Mouse (Mus musculus): Measurements from ENCODE around the gene Eral1. TPM values are rescaled to one million over a fixed set of nuclear protein-coding genes. Genes with fewer than 3 reads are reported as not detected.

The Eral1 gene
- polyA plus RNA-seq, 1 experiment from 2014 or later = 31.6 TPM

- no peak overlapping the region for H3K27ac ChIP-seq
- no peak overlapping the region for H3K9ac ChIP-seq
- peaks cover 25% of the 10 kb centered on the region for H3K4me1 ChIP-seq (replicated peaks)
- no peaks in the 10 kb centered on the region for H3K36me3 ChIP-seq
- H3K9me3 ChIP-seq = no peaks in the 10 kb centered on the region
- no peak overlapping the region for H3K4me2 ChIP-seq (replicated peaks)
- 91% methylated on average over 2 of the region's 2 CpGs for WGBS
- H3K4me3 ChIP-seq (replicated peaks) = no peak overlapping the region
- no peaks in the 10 kb centered on the region for H3K27me3 ChIP-seq (replicated peaks)
- no peak for ATAC-seq
Observed at GRCm38 (mm10) chr11:78113616-78114015, 33.4 kb upstream of the Eral1 start.

GRCm38 (mm10) chr11:78104501-78104900, 24.3 kb upstream of the Eral1 start:
- no peaks in the 10 kb centered on the region for H3K4me1 ChIP-seq (replicated peaks)
- no peak overlapping the region for H3K27ac ChIP-seq

GRCm38 (mm10) chr11:78102958-78103747, 23.0 kb upstream of the Eral1 start:
- Histone ChIP-seq H3K4me1 (replicated peaks) (no peaks in the 10 kb centered on the region), H3K4me3 (replicated peaks) (no peak overlapping the region), H3K9ac (no peak overlapping the region), H3K27ac (no peak overlapping the region), H3K27me3 (replicated peaks) (no peaks in the 10 kb centered on the region), H3K36me3 (0 out of 2 replicates have a peak, but pooled peaks cover 5% of the 10 kb centered on the region), H3K4me2 (replicated peaks) (no peak overlapping the region), H3K9me3 (no peaks in the 10 kb centered on the region)
- ATAC-seq = peak; percentile 47; the same call in 1 of the 2 replicates
- 69% methylated on average over 5 of the region's 5 CpGs for WGBS

More at GRCm38 (mm10) chr11:78104501-78104900, 24.3 kb upstream of the Eral1 start:
- no peaks in the 10 kb centered on the region for H3K27me3 ChIP-seq (replicated peaks)
- 96% methylated on average over 5 of the region's 5 CpGs for WGBS
- no peaks in the 10 kb centered on the region for H3K9me3 ChIP-seq
- no peak for ATAC-seq
- H3K4me3 ChIP-seq (replicated peaks) = no peak overlapping the region
- H3K4me2 ChIP-seq (replicated peaks) = no peak overlapping the region
- H3K9ac ChIP-seq = no peak overlapping the region
- H3K36me3 ChIP-seq = 0 out of 2 replicates have a peak, but pooled peaks cover 5% of the 10 kb centered on the region

- no peaks in the 10 kb centered on the region for H3K9me3 ChIP-seq
- no peak for ATAC-seq
- H3K9ac ChIP-seq = no peak overlapping the region
- H3K4me1 ChIP-seq (replicated peaks) = no peaks in the 10 kb centered on the region
- 83% methylated on average over 5 of the region's 5 CpGs for WGBS
- no peak overlapping the region for H3K4me3 ChIP-seq (replicated peaks)
- H3K4me2 ChIP-seq (replicated peaks) = no peak overlapping the region
- 0 out of 2 replicates have a peak, but pooled peaks cover 5% of the 10 kb centered on the region for H3K36me3 ChIP-seq
- no peaks in the 10 kb centered on the region for H3K27me3 ChIP-seq (replicated peaks)
- H3K27ac ChIP-seq = no peak overlapping the region
Observed at GRCm38 (mm10) chr11:78102142-78102541, 22.0 kb upstream of the Eral1 start.

GRCm38 (mm10) chr11:78100746-78101145, 20.6 kb upstream of the Eral1 start:
- Histone ChIP-seq H3K27me3 (replicated peaks) (no peaks in the 10 kb centered on the region), H3K4me2 (replicated peaks) (no peak overlapping the region), H3K36me3 (0 out of 2 replicates have a peak, but pooled peaks cover 3% of the 10 kb centered on the region), H3K27ac (no peak overlapping the region), H3K9ac (no peak overlapping the region), H3K9me3 (no peaks in the 10 kb centered on the region), H3K4me3 (replicated peaks) (no peak overlapping the region), H3K4me1 (replicated peaks) (peaks cover 2% of the 10 kb centered on the region; the same call in 1 of the 2 replicates)
- 84% methylated on average over 11 of the region's 11 CpGs for WGBS
- no peak for ATAC-seq

GRCm38 (mm10) chr11:78097077-78097476, 16.9 kb upstream of the Eral1 start:
- WGBS = 36% methylated on average over 3 of the region's 3 CpGs
- Histone ChIP-seq H3K27ac (no peak overlapping the region), H3K9ac (no peak overlapping the region), H3K9me3 (no peaks in the 10 kb centered on the region), H3K4me2 (replicated peaks) (no peak overlapping the region), H3K4me3 (replicated peaks) (no peak overlapping the region), H3K36me3 (0 out of 2 replicates have a peak, but pooled peaks cover 3% of the 10 kb centered on the region), H3K4me1 (replicated peaks) (peaks cover 9% of the 10 kb centered on the region; the same call in 1 of the 2 replicates), H3K27me3 (replicated peaks) (no peaks in the 10 kb centered on the region)
- no peak for ATAC-seq

GRCm38 (mm10) chr11:78095144-78095516, 14.9 kb upstream of the Eral1 start:
- H3K4me2 ChIP-seq (replicated peaks) = peak overlapping the region; percentile 82
- H3K4me3 ChIP-seq (replicated peaks) = peak overlapping the region; percentile 70
- H3K9me3 ChIP-seq = no peaks in the 10 kb centered on the region
- H3K27ac ChIP-seq = no peak overlapping the region
- H3K36me3 ChIP-seq = no peaks in the 10 kb centered on the region
- peak overlapping the region; percentile 68 for H3K9ac ChIP-seq
- H3K4me1 ChIP-seq (replicated peaks) = peaks cover 9% of the 10 kb centered on the region; the same call in 1 of the 2 replicates
- WGBS = 22% methylated on average over 5 of the region's 5 CpGs
- no peak for ATAC-seq
- no peaks in the 10 kb centered on the region for H3K27me3 ChIP-seq (replicated peaks)

GRCm38 (mm10) chr11:78094504-78095143, 14.4 kb upstream of the Eral1 start, which contains the start of gene Fam222b:
Fam222b (plus strand) TSS chr11:78094660.
- H3K27ac ChIP-seq = peak within 1 kb of the TSS; percentile 52
- H3K9ac ChIP-seq = peak within 1 kb of the TSS; percentile 68
- peak within 1 kb of the TSS; percentile 70 for H3K4me3 ChIP-seq (replicated peaks)
- peak; percentile 96 for ATAC-seq
- H3K4me1 ChIP-seq (replicated peaks) = peaks cover 9% of the 10 kb centered on the region; the same call in 1 of the 2 replicates
- under 1% methylated on average over 38 of the region's 38 CpGs for WGBS
- no peaks in the 10 kb centered on the region for H3K27me3 ChIP-seq (replicated peaks)
- no peaks in the 10 kb centered on the region for H3K36me3 ChIP-seq
- H3K4me2 ChIP-seq (replicated peaks) = peak within 1 kb of the TSS; percentile 82
- no peaks in the 10 kb centered on the region for H3K9me3 ChIP-seq

- 47% methylated on average over 11 of the region's 11 CpGs for WGBS
- Histone ChIP-seq H3K4me2 (replicated peaks) (peak overlapping the region; percentile 82), H3K27me3 (replicated peaks) (no peaks in the 10 kb centered on the region), H3K4me1 (replicated peaks) (peaks cover 9% of the 10 kb centered on the region; the same call in 1 of the 2 replicates), H3K27ac (no peak overlapping the region), H3K4me3 (replicated peaks) (peak overlapping the region; percentile 70), H3K9me3 (no peaks in the 10 kb centered on the region), H3K9ac (peak overlapping the region; percentile 68), H3K36me3 (no peaks in the 10 kb centered on the region)
- ATAC-seq = peak; percentile 22; the same call in 1 of the 2 replicates
Observed at GRCm38 (mm10) chr11:78094137-78094503, 13.9 kb upstream of the Eral1 start.

GRCm38 (mm10) chr11:78087756-78088281, 7.6 kb upstream of the Eral1 start:
- no peak overlapping the region for H3K27ac ChIP-seq
- no peak overlapping the region for H3K4me2 ChIP-seq (replicated peaks)
- WGBS = 76% methylated on average over 5 of the region's 5 CpGs
- no peak overlapping the region for H3K9ac ChIP-seq
- ATAC-seq = no peak
- no peak overlapping the region for H3K4me3 ChIP-seq (replicated peaks)
- H3K9me3 ChIP-seq = no peaks in the 10 kb centered on the region
- no peaks in the 10 kb centered on the region for H3K36me3 ChIP-seq
- H3K27me3 ChIP-seq (replicated peaks) = no peaks in the 10 kb centered on the region
- no peaks in the 10 kb centered on the region for H3K4me1 ChIP-seq (replicated peaks)

- Histone ChIP-seq H3K9me3 (no peaks in the 10 kb centered on the region), H3K27me3 (replicated peaks) (no peaks in the 10 kb centered on the region), H3K27ac (no peak overlapping the region), H3K4me1 (replicated peaks) (no peaks in the 10 kb centered on the region), H3K36me3 (no peaks in the 10 kb centered on the region), H3K4me2 (replicated peaks) (no peak overlapping the region), H3K4me3 (replicated peaks) (no peak overlapping the region), H3K9ac (no peak overlapping the region)
- WGBS = 73% methylated on average over 4 of the region's 4 CpGs
- ATAC-seq = no peak
Observed at GRCm38 (mm10) chr11:78086925-78087479, 6.8 kb upstream of the Eral1 start.

- Histone ChIP-seq H3K9me3 (no peaks in the 10 kb centered on the region), H3K9ac (no peak overlapping the region), H3K4me1 (replicated peaks) (peaks cover 12% of the 10 kb centered on the region), H3K27me3 (replicated peaks) (no peaks in the 10 kb centered on the region), H3K4me2 (replicated peaks) (no peak overlapping the region), H3K36me3 (no peaks in the 10 kb centered on the region), H3K27ac (no peak overlapping the region), H3K4me3 (replicated peaks) (no peak overlapping the region)
- ATAC-seq = no peak
- 55% methylated on average over 1 of the region's 1 CpGs for WGBS
Observed at GRCm38 (mm10) chr11:78083595-78083994, 3.4 kb upstream of the Eral1 start.
